Mouse (Mus musculus) stomach, adult 2 months (tissue): ENCODE measurements around the gene Olfr564. TPM values are rescaled to one million over a fixed set of nuclear protein-coding genes. Genes with fewer than 3 reads are reported as not detected.

ENCODE experiments used
- polyA plus RNA-seq: library from polyadenylated mRNA; depleted of rRNA; stranded (reverse); fragments of >200 nt; gene quantifications from 2 replicates; pipeline ENCODE4 v1.2.3, GENCODE M21; 2012; rRNA removed

Gene Olfr564
- not detected in 2 replicates for polyA plus RNA-seq

DNA sequence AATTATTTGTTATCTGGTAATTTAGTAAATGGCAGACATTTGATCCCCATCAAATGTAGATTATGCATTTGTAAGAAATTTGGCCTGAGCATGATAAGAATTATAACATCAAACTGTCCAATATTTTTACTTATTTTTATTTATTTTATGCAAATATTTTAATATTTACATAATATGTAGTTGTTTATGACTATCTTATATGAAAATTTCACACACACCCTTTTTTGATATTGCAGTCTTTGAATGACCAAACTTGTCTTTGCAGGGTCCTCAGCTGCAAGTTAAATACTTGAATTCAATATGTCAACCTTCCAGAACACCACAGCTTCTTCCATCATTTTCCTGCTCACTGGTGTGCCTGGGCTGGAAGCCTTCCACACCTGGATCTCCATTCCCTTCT, at the start of gene Olfr564:
Olfr564 (plus strand) TSS at position 301 of the 400 bp plus-strand sequence.

DNA sequence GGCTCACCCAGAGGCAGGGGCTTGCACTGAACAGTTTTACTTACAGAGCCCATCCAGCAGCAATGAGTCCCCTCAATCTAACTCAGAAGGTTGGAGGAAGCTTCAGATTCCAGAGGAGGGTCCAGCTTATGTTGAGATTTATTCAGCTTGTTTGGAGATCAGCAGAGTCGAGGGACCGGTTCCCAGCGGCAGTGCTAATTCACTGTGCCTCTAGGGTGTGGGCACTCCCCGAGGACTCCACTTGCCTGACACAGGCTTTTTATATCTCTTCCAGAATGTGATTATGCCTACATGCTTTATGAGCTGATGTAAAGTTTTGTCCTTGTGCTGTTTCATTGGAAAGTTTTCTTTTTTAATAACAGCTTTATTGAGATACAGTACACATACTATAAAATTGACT, 44.0 kb upstream of the Olfr564 start, which contains the start of the genes Olfr560 and Olfr78:
Olfr560 (minus strand) TSS at position 101 of the 400 bp plus-strand sequence.
Olfr78 (minus strand) TSS at position 206 of the 400 bp plus-strand sequence.

DNA sequence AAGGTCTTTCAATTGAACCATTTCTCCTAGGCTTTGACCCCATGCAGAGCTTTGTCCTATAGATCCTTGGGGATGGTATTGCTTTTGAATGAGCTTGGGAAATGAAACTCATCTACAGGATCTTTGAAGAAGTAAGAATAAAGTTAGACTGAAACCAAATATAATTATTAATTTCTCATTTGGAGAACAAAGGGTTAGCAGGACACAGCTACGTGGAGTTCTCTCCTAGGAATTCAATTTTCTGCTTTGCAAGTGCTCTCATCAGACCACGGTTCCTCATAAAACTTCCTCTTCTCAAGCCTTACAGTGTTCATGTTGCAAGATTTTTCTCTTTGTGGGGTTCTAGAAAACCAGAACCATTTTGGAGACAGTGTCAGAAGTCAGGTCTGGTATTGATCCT, 32.4 kb upstream of the Olfr564 start, which contains the start of gene Olfr561:
Olfr561 (plus strand) TSS at position 301 of the 400 bp plus-strand sequence.

Other genes starting within 250 kb of the Olfr564 start
- gene Trim21, start 238.0 kb upstream of the Olfr564 start, polyA plus RNA-seq = 0.67 and 0.84 TPM in 2 replicates
- not detected in 2 replicates for gene Olfr550, start 232.0 kb upstream of the Olfr564 start, polyA plus RNA-seq
- gene Olfr551, start 211.6 kb upstream of the Olfr564 start, polyA plus RNA-seq = not detected in 2 replicates
- gene Olfr552, start 205.7 kb upstream of the Olfr564 start, polyA plus RNA-seq = not detected in 2 replicates
- not detected in 2 replicates for gene Olfr553, start 185.3 kb upstream of the Olfr564 start, polyA plus RNA-seq
- gene Olfr554, start 165.0 kb upstream of the Olfr564 start, polyA plus RNA-seq = not detected in 2 replicates
- not detected in 2 replicates for gene Olfr555, start 144.7 kb upstream of the Olfr564 start, polyA plus RNA-seq
- not detected in 2 replicates for gene Olfr556, start 138.6 kb upstream of the Olfr564 start, polyA plus RNA-seq
- gene Trim68, start 116.2 kb upstream of the Olfr564 start, polyA plus RNA-seq = 2.8 and 3.8 TPM in 2 replicates
- gene Olfr557, start 107.6 kb upstream of the Olfr564 start, polyA plus RNA-seq = not detected in 2 replicates
- gene Olfr558, start 101.3 kb upstream of the Olfr564 start, polyA plus RNA-seq = 0.15 and 0.35 TPM in 2 replicates
- 0.15 TPM in 1 of 2 replicates, not detected in the other for gene Olfr33, start 84.4 kb upstream of the Olfr564 start, polyA plus RNA-seq
- gene Olfr559, start 76.0 kb upstream of the Olfr564 start, polyA plus RNA-seq = not detected in 2 replicates
- not detected in 2 replicates for gene Olfr560, start 44.1 kb upstream of the Olfr564 start, polyA plus RNA-seq
- 0.41 and 0.78 TPM in 2 replicates for gene Olfr78, start 44.0 kb upstream of the Olfr564 start, polyA plus RNA-seq
- not detected in 2 replicates for gene Olfr561, start 32.3 kb upstream of the Olfr564 start, polyA plus RNA-seq
- not detected in 2 replicates for gene Olfr566, start 55.3 kb downstream of the Olfr564 start, polyA plus RNA-seq
- not detected in 2 replicates for gene Olfr568, start 73.6 kb downstream of the Olfr564 start, polyA plus RNA-seq
- not detected in 2 replicates for gene Olfr569, start 87.4 kb downstream of the Olfr564 start, polyA plus RNA-seq
- not detected in 2 replicates for gene Olfr570, start 91.1 kb downstream of the Olfr564 start, polyA plus RNA-seq
- not detected in 2 replicates for gene Olfr571, start 114.1 kb downstream of the Olfr564 start, polyA plus RNA-seq
- not detected in 2 replicates for gene Olfr572, start 120.9 kb downstream of the Olfr564 start, polyA plus RNA-seq
- not detected in 2 replicates for gene Olfr573-ps1, start 139.1 kb downstream of the Olfr564 start, polyA plus RNA-seq
- not detected in 2 replicates for gene Olfr574, start 145.0 kb downstream of the Olfr564 start, polyA plus RNA-seq
- not detected in 2 replicates for gene Olfr575, start 155.3 kb downstream of the Olfr564 start, polyA plus RNA-seq
- gene Olfr576, start 159.2 kb downstream of the Olfr564 start, polyA plus RNA-seq = not detected in 2 replicates
- gene Olfr577, start 172.5 kb downstream of the Olfr564 start, polyA plus RNA-seq = not detected in 2 replicates
- gene Olfr578, start 185.8 kb downstream of the Olfr564 start, polyA plus RNA-seq = not detected in 2 replicates
- gene Olfr582, start 234.5 kb downstream of the Olfr564 start, polyA plus RNA-seq = not detected in 2 replicates
- not detected in 2 replicates for gene Olfr583, start 247.8 kb downstream of the Olfr564 start, polyA plus RNA-seq